Mouse (Mus musculus): ENCODE measurements around the gene Dcst2. TPM values are rescaled to one million over a fixed set of nuclear protein-coding genes. Genes with fewer than 3 reads are reported as not detected.

Dcst2 gene
- total RNA-seq, 2 experiments from 2014 or later, result not detected

GRCm38 (mm10) chr3:89422556-89423205 is 60.9 kb downstream of the Dcst2 start:
- intact Hi-C loops (cut with DNase I), result no loop called here
- DNase-seq, result no peak

- no peak for DNase-seq
- intact Hi-C loops (cut with DNase I), result no loop called here
Observed at GRCm38 (mm10) chr3:89424416-89425140, 62.8 kb downstream of the Dcst2 start.

GRCm38 (mm10) chr3:89425141-89425525 is 63.4 kb downstream of the Dcst2 start:
- intact Hi-C loops (cut with DNase I), result no loop called here
- no peak for DNase-seq

- no peak for DNase-seq
- intact Hi-C loops (cut with DNase I), result no loop called here
Observed at GRCm38 (mm10) chr3:89425876-89426275, 64.1 kb downstream of the Dcst2 start.

Other genes with a start within 250 kb of the Dcst2 start
- gene Pklr, start 225.8 kb upstream of the Dcst2 start, total RNA-seq (2021), result not detected
- under 1 TPM; 0.49 to 0.54 TPM for gene Hcn3, start 201.8 kb upstream of the Dcst2 start, total RNA-seq (2021)
- gene Clk2, start 197.2 kb upstream of the Dcst2 start, total RNA-seq (2021), result 10 to 100 TPM; 15.0 to 16.5 TPM
- 10 to 100 TPM; 33.8 to 36.0 TPM for gene Scamp3, start 184.5 kb upstream of the Dcst2 start, total RNA-seq (2021)
- gene Fam189b, start 178.8 kb upstream of the Dcst2 start, total RNA-seq (2021), result 10 to 100 TPM; 16.1 to 17.5 TPM
- gene Gba, start 159.0 kb upstream of the Dcst2 start, total RNA-seq (2021), result 10 to 100 TPM; 18.2 to 18.6 TPM
- 1 to 10 TPM; 6.9 to 8.0 TPM for gene Thbs3, start 146.8 kb upstream of the Dcst2 start, total RNA-seq (2021)
- gene Mtx1, start 134.9 kb upstream of the Dcst2 start, total RNA-seq (2021), result 10 to 100 TPM; 40.2 to 41.0 TPM
- gene Muc1, start 132.9 kb upstream of the Dcst2 start, total RNA-seq (2021), result under 1 TPM; 0.20 TPM
- 10 to 100 TPM; 58.3 to 63.3 TPM for gene Krtcap2, start 116.0 kb upstream of the Dcst2 start, total RNA-seq (2021)
- gene Trim46, start 115.7 kb upstream of the Dcst2 start, total RNA-seq (2021), result under 1 TPM; 0.15 to 0.17 TPM
- 10 to 100 TPM; 16.6 to 23.2 TPM for gene Dpm3, start 102.6 kb upstream of the Dcst2 start, total RNA-seq (2021)
- 1 to 10 TPM; 8.3 to 9.1 TPM for gene Slc50a1, start 91.4 kb upstream of the Dcst2 start, total RNA-seq (2021)
- gene Efna1, start 80.8 kb upstream of the Dcst2 start, total RNA-seq (2021), result 10 to 100 TPM; 10.1 to 11.5 TPM
- not detected for gene Efna3, start 39.0 kb upstream of the Dcst2 start, total RNA-seq (2021)
- gene Efna4, start 23.9 kb upstream of the Dcst2 start, total RNA-seq (2021), result under 1 TPM in 1 of 2 experiments, not detected in 1; 0.15 TPM
- gene Adam15, start 12.0 kb upstream of the Dcst2 start, total RNA-seq (2021), result 10 to 100 TPM; 15.8 to 23.2 TPM
- gene Dcst1, start 3.3 kb downstream of the Dcst2 start, total RNA-seq (2021), result not detected
- 10 to 100 TPM; 23.4 to 24.5 TPM for gene Zbtb7b, start 32.8 kb downstream of the Dcst2 start, total RNA-seq (2021)
- under 1 TPM in 1 of 2 experiments, not detected in 1; 0.25 TPM for gene Lenep, start 40.8 kb downstream of the Dcst2 start, total RNA-seq (2021)
- 10 to 100 TPM; 36.7 to 43.6 TPM for gene Flad1, start 49.9 kb downstream of the Dcst2 start, total RNA-seq (2021)
- gene Cks1b, start 56.4 kb downstream of the Dcst2 start, total RNA-seq (2021), result 1 to 10 TPM; 3.4 to 4.8 TPM
- 10 to 100 TPM; 20.2 TPM for gene Shc1, start 56.5 kb downstream of the Dcst2 start, total RNA-seq (2021)
- 10 to 100 TPM in 1 of 2 experiments, 1 to 10 TPM in 1; 8.4 to 11.2 TPM for gene Pygo2, start 68.2 kb downstream of the Dcst2 start, total RNA-seq (2021)
- 100 to 1,000 TPM; 190 to 193 TPM for gene Pbxip1, start 74.7 kb downstream of the Dcst2 start, total RNA-seq (2021)
- 1 to 10 TPM; 6.3 to 6.6 TPM for gene Pmvk, start 92.6 kb downstream of the Dcst2 start, total RNA-seq (2021)
- 1 to 10 TPM; 1.6 to 2.0 TPM for gene Kcnn3, start 158.2 kb downstream of the Dcst2 start, total RNA-seq (2021)

All from gastrocnemius, postnatal 36 days (tissue).